Mouse (Mus musculus) liver, adult 2 months (tissue): ENCODE results near the gene Kdm5b.

ENCODE experiments used
- CTCF ChIP-seq: fragments of 200-500 bp; IDR thresholded peaks from 2 replicates; pipeline ENCODE4 v1.5.1; 2011; ENCODE audit warnings: low read depth, low read length, control low read depth
- POLR2A ChIP-seq: fragments of 200-500 bp; IDR thresholded peaks from 2 replicates; pipeline ENCODE4 v1.6.1; 2011; ENCODE audit warnings: low read length, control low read depth; ENCODE audit not compliant: insufficient read depth; ENCODE audit errors: extremely low read depth

DNA sequence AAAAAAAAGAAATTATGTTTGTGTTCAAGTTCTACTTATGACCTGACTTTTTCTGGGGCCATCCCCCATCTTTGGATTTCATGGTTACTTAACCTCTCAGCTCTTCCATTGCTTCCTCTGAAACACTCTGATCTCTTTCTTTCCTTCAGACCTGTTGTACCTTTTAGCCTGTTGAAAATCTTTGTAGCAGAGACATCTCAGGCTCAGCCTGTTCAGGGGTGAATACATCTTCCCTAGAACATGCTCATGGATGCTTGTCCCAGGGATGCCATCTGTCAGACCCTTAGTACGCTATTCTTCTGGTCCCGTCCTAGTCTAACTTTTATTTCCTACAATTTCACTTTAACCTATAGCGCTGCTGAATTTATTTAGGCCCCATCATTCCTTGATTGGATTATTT, 745 bp upstream of the Kdm5b start:
- TF ChIP-seq CTCF, result no peak
- TF ChIP-seq POLR2A, result no peak
